Mouse (Mus musculus): ENCODE measurements around the gene Sned1.

The Sned1 gene

DNA sequence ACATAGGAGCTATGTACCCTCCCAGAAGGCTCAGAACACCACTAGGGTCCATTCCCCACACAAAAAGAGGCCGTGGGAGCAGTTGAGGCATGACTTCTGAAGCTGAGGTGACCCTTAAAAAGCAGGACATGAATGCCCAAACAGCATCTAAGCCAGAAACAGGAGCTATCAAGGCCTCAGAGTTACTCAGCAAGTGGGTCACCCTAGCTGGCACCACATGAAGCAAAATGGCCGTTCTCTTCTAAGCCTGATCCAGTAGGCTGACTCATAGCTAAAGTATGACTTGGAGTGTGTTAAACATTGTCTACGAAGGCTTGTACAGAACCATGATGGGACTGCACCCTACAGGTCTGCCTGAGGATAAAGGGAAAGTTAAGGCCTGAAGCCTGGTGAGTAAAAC lies 90.8 kb downstream of the Sned1 start:
- no peak for DNase-seq

DNA sequence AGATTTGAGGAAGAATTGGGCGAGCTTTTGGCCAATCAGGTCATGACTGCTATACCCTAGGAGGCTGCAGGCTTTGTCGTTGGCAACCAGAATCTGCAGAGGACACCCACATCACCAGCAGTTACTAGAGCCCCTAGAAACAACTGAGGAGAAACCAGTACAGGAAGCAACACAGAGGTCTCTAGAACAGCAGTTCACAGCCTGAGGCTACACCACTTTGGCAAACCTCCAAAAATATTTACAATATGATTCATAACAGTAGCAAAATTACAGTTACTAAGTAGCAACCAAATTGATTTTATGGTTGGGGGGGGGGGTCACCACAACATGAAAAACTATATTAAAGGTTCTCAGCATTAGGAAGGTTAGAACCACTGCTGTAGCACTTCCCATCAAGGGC lies 99.0 kb downstream of the Sned1 start:
- no peak for DNase-seq

- DNase-seq, result peak; percentile 96
Observed at GRCm38 (mm10) chr1:93342648-93343503, 107.2 kb downstream of the Sned1 start, which contains the start of the genes Ppp1r7 and Pask. Gene Ppp1r7, plus strand, starts transcription at chr1:93342854. Gene Pask, minus strand, starts transcription at chr1:93343482.

DNA sequence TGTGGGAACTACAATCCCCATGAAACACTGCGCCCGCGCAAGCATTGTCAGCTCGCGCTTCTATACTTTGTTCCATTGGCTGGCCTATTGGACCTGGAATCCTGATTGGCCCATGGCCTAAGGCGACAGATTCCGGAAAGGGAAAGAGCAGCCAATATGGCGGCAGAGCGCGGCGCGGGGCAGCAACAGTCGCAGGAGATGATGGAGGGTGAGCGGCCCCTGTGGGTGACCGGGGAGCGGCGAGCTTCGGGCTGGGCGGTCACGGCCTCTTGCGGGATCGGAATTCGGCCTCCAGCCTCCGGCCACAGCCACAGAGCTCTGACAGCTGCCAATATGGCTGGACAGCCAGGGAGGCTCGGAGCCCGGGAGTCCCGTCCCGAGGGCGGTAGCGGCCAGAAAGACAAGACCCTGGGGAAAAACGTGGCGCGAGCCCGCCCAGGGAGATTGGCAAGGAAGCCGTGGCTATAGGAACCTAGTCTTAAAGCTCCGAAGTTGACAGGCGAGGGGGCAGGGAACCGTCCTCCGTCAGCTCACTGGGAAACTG lies 107.9 kb downstream of the Sned1 start:
- peak; percentile 96 for DNase-seq

- no peak for DNase-seq
Observed at GRCm38 (mm10) chr1:93347176-93347575, 111.5 kb downstream of the Sned1 start.

DNA sequence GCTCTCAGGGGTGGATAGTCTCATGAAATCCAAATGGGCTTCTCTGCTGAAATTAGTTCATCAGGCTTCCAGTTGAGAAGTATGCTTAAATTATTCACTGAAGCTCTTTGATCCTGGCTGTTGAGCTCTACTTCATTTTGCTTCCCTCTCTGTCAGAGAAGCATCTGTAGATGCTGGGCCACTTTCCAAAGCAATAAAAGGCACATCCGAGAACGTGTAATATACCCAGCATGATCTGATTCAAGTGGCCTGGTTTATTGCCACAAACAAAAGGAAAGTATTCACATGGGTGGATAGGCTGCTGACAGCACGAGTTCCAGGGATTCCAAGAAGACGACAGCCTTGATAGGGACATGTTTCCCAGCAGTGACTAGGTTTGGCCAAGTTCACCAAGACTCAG lies 114.1 kb downstream of the Sned1 start:
- no peak for DNase-seq
